Mouse (Mus musculus) left cerebral cortex, postnatal 10 days (tissue): ENCODE measurements around the gene Nexn. TPM values are rescaled to one million over a fixed set of nuclear protein-coding genes. Genes with fewer than 3 reads are reported as not detected.

Experiments
- total RNA-seq, 2 experiments: library from RNA; stranded (reverse); gene quantifications; 2 replicates each; pipeline ENCODE4 v1.2.3; 2021

The Nexn gene
- total RNA-seq, 2 experiments from 2014 or later: 2.8 to 3.8 TPM

Other genes with a start within 250 kb of the Nexn start
- 1 to 10 TPM; 3.6 to 4.0 TPM for gene Gipc2, start 100.1 kb downstream of the Nexn start, total RNA-seq
- gene Dnajb4, start 56.0 kb downstream of the Nexn start, total RNA-seq: 10 to 100 TPM; 47.4 to 51.2 TPM
- gene Fubp1, start 55.9 kb downstream of the Nexn start, total RNA-seq: 100 to 1,000 TPM; 125 to 129 TPM
- 10 to 100 TPM; 84.3 to 91.9 TPM for gene Miga1, start 74.1 kb upstream of the Nexn start, total RNA-seq
- 100 to 1,000 TPM; 116 to 117 TPM for gene Usp33, start 80.1 kb upstream of the Nexn start, total RNA-seq
- gene Zzz3, start 129.1 kb upstream of the Nexn start, total RNA-seq: 10 to 100 TPM; 30.3 to 31.9 TPM